Mouse (Mus musculus): Measurements from ENCODE around the gene Foxd3.
"Not testable (repeated sequence)": the region's sequence is repeated elsewhere in the genome, so short reads cannot be mapped to it uniquely, and the experiment has no call there.

Gene Foxd3

DNA sequence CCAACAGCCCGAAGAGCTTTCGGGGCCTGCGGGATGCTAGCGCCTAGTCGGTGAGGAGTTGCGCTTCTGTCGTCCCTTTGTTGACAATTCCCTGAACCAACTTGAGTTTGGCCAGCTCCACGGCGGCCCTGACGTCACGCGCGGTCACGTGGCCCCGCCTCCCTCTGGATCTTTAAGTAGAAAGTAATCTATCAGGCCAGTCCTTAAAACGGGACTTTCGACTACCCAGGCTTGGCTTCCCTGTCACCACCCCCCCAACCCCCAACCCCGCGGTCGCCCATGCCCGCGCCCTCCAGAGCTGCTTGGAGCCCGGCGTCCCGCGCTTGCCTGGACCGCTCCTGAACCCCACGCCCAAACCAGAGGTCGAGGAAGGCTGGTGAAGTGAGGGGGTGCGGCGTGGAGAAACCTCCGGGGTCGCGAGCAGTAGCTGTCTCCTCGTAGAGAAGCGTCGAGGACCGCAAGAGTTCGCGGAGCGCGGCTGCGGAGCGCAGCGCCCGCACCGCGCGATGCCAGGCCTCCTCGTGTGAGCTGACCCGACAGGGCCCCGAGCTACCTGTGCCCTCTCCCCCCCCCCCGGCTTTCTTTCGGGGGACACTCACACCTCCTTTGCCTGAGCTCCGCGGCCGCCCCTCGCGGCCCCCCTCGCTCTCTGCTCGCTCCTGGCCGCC lies at the start of gene Foxd3:
Gene Foxd3 (plus strand): TSS at position 363 of the 668 bp plus-strand sequence.
- no peak for DNase-seq (ENCODE audit: low read depth, low spot score)

DNA sequence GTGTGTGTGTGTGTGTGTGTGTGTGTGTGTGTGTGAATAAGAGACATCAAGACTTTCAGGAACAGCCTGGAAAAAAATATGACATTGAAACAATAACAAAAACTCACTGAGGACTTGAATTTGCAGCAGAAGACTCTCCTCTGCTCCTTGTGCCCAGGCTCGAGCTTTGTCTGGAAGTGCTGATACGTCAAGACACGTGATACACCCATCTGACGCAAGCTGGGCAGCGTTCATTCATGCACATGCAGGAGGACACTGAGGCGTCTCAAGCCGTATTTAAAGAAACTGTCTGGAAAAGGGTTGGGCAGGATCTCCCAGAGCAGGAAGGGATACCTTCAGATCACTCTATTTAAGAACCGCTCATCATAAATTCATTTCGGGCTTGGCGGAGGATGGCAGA lies 43.9 kb upstream of the Foxd3 start:
- DNase-seq (ENCODE audit: low read depth, low spot score) = no peak

DNA sequence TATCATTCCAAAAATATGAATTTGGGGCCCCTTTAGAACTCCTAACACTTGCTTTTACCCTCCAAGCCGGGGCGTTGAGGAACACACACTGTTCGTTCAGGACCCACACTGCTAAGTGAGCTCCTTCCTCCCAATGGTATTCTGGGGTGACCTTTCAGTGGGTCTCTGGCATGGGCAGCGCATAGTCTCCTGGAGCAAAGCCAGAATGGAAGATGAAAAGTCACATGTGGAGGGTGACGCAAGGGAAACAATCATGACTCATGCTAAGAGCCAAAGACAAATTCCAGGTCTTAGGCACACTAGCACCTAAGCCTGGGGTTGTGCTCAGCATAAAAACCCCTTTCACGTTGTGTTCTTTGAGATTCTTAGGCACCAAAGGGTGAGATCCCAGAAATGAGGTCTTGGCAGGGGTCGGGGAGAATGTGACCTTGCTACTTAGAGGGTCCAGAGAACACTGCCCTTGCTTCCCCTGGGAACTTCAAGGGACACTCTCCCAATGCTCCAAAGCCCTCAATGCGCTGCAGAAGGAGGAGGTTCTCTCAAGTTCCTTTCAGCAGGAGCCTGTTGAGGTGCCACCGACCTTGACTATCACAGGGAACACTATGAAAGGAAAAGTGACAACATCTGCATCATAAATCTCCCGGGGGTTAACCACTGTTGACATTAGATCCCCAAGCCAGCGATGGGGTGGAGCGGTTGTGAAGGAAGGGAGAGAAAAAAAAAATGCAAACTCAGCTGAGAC lies 43.3 kb upstream of the Foxd3 start:
- DNase-seq (ENCODE audit: low read depth, low spot score) = no peak

DNA sequence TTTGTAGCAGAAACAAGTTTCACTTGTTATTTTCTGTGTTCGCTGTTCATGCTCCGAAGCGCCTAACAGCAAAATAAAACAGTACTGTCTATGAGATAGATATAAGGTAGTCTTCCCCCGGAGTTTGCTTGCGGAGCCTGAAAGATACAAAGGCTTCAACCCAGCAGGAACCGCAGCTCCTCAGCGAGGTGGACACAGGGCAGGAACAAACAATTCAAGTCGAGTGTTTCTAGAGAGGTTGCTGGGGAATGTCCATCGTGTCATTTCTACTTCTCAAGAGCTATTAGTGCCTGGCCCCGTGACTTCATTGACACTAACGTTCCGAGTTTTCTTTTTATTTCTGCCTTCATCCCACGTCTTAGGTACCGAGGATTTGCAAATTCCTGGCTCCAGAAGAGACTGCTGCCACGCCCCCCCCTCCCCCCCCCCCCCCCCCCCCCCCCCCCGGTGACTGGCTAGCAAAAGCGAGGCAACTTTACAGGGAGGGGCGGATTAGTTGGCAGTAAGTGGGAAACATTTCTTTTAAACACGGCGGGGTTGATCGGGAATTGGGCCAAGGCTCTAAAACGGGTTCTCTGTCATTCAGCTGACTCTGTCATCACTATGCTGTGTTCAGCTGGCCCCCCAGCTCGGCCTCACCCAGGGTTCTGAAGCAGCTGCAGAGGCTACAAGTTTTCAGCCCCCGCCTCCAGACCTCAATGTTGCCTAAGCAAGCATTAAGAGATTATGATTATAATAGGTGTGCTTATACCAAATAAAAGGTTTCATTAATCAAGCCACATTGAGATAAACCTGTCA lies 29.9 kb upstream of the Foxd3 start:
- no peak for DNase-seq (ENCODE audit: low read depth, low spot score)

DNA sequence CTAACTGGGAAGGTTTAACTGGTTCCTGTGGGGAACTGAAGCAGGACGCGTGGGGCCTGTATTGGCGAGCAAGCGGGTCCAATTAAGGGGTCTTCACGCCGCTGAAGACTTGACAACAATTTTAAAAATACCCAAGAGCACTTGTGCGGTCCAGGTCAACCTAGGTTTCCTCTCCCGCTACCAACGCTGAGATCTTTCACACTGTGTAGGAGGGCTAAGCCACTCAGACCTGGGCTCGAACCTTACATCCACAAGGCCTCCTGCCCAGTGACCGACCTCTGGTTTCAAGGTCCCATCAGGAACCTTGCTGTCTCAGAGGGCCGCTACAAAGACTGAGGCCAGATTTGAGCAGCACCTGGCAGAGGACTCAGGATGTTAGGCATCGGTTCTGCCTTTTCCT lies 29.0 kb upstream of the Foxd3 start:
- no peak for DNase-seq (ENCODE audit: low read depth, low spot score)

DNA sequence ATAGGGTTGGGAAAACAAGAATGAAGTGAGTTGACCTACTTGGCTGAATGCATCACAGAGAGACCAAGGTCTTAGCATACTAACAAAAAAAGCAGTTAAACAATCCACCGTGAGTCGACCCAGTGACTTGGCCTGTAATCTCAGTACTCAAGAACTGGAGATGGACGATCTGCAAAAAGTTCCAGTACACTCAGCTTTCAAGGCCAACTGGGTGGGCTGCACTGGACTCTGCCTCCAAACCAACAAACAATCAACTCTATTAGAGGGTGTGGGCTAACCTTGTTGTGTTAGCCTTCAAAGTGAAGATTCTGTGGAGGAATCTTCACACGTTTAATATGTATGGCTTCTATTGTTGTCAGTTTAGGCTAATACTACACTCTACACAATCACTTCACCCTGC lies 20.1 kb upstream of the Foxd3 start:
- no peak for DNase-seq (ENCODE audit: low read depth, low spot score)

DNA sequence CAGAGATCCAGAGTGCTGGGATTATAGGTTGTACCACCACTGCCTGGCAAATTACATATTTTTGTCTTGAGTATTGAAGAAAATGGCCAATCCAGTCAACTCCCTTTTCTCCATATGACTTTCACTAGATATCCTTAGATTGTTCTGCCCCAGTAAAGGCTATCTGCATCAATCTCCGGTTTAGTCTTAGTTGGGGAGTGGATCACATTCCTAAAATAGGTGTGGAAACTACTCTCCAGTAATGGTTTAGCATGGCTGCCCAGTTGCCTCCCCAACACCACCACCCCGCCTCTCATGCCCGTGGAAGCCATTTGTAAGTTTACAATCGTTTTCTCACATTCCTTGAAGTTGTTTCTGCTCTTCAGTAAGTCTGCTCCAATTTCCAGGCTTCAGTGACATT lies 19.4 kb upstream of the Foxd3 start:
- DNase-seq (ENCODE audit: low read depth, low spot score) = no peak

DNA sequence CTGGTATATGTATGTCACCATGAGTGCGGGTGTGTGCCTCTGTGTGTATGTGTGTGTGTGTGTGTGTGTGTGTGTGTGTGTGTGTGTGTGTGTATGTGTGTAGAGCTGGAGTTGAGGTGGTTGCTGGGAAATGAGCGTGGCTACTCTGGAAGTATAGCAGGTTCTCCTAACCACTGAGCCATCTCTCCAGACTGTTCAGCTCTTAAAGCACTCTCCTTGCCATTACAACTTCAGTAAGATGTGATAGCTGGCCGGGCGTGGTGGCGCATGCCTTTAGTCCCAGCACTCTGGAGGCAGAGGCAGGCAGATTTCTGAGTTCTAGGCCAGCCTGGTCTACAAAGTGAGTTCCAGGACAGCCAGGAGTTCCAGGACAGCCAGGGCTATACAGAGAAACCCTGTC lies 15.5 kb upstream of the Foxd3 start:
- not testable (repeated sequence) for DNase-seq (ENCODE audit: low read depth, low spot score)

DNA sequence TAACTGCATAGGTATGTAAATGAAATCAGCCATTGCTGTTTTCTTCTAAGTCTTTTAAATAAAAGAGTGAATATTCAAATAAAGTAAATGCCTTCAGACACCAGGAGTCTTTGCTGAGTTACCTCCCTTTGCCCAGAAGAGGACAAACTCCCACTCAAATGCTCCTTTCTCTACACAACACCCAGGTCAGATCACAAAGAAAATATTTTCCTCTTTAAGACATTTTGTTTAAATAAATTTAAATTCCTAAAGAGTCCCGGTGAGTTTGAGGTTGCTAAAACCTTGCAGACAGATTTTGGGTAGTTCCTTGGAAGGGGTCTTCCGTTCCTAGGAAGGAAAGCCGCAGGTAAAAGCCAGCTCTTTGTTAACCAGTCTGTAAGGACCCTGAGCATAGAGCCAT lies 14.2 kb upstream of the Foxd3 start:
- no peak for DNase-seq (ENCODE audit: low read depth, low spot score)

DNA sequence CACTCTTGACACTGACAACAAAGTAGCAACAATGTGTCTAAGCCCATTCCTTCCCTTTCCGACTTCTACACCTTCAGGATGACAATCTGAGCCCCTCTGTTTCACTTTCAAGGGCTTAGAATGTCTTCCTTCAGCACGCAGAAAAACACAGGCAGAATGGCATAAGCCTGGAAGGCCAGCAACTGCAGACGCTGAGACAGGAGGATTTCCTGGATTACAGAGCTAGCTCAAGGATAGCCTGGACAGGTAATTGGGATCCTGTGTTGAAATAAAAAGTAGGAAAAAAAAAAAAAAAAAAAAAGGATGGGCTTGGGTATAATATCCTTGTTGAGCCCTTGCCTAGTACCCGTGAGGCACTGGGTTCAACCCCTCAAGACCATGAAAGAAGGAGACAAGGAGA lies 10.5 kb upstream of the Foxd3 start:
- DNase-seq (ENCODE audit: low read depth, low spot score) = no peak

DNA sequence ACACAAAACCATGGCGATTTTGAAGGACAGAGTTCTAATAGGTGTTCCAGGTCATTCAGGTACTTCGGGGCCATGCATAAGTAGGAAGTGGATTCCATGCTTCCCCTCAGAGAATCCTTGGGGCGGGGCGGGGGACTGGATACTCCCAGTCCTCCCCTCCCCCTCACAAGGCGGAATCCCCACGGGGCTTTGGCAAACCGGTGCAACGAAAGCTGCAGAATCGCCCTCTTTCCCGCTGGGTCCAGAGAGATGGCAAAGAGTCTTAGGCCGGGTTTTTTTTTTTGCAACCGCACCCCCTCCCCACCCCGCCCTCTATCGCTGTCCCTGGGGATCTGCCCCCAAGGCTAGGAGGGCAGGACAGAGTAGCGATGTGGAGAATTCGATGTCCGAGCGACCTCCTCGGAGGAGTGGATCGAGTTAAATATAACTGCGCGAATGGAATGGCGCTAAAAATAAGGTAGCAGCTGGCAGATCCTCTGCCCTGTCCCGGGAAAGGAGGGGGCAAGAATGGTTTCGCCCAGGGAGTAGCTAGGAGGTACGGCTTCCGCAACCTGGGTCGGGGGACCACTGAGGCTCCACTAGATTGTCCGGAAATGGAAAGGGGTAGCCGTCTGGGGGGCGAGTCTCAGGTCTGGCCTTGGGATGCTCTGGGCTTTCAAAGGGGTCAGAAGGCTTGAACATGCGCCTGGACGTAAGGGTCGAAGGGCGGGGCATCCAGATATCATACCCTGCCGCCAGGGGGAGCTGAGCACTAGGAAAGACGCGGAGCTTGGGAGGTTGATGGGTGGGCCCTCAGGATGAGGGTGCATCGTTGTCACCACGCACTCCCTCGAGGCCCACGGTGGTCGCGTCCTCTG lies 5.8 kb upstream of the Foxd3 start:
- DNase-seq (ENCODE audit: low read depth, low spot score) = no peak

DNA sequence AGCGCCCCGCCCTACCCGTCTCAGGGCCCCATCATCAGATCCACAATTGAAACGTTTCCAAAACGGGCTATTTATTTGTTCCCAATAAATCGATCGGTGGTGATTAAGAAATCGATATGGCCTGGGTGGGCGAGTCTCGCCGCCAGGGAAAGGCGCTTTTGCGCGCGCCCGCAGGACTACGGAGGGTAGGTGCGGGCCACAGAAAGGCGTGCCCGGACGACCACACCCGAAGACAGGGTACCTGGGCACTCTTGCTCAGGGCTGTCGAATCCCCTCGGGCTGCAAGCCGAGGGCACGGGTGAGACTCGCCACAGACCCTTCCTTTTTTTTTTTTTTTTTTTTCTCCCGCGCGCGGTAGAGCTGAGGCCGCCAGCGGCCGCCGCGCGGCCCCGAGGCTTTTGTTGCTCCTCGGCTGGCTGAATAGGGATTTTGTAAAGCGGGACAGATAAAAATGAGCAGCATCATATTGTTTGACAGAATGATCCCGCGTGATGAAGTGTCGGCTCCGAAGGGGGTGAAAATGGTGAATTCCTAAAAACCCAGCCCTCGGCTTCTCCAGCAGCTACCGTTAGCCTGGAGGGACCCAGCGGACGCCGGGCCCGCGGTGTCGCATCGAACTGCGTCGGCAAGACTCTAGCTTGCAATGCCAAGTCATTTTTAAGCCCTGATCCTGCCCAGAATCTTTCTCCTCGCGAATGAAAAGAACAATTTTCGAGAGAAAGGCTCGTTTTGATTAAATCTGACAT lies 5.0 kb upstream of the Foxd3 start:
- no peak for DNase-seq (ENCODE audit: low read depth, low spot score)

DNA sequence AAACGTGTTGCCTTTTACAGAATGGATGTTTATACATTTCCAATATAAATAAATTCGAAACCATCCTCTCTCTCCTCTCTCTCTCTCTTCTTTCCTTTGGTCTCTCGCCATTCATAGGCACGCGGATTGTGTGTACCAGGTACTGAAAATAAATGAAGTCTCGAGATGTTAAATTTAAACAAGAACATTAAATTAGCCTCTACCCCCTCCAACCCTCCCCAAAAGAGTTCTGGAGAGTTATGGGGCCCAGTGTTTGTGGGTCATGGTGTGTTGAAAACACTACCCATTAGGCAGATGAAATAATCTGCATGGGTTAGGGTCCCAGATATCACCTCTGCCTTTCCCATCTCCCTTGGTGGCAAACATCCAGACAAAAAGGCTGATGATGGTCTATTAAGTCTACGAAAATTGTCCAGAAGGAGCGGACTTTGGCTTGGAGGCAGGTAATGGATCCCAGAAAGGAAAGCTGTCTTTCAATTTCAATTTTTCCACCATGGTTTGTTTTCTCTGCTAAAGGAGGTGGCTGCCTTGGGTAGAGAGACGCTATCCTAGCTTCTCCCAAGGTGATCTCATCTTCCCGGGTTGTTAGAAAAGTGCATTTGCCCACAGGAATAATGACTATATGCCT lies 4.2 kb upstream of the Foxd3 start:
- DNase-seq (ENCODE audit: low read depth, low spot score) = no peak

DNA sequence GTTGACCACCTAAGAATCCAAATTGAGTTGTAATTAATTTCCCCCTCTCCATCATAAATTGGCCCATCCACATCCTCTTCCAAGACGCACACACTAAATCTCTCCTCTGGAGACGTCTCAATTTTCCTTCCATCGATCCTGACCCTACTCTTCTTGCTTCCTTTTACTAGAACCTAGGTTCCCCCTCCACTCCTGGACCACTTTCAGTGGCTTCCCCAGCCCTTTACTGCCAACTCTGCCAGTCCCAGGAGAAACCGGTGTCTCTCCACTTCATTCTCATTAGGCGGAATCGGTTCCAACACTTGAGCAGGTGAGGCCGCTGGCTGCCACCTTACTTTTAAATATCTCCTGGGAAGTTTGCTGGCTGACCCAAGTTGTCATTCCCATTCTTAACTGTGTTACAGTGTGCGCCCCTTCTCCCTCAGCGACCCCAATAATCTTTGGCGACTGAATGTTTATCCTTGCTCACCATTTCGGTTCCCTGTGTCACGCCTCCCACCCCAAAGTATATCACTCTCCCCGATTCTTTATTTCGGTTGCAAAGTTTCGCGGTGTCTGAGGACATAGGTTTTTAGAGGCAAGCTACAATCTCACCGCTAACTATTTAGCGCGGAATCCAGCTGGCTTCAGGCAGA lies 3.4 kb upstream of the Foxd3 start:
- no peak for DNase-seq (ENCODE audit: low read depth, low spot score)

DNA sequence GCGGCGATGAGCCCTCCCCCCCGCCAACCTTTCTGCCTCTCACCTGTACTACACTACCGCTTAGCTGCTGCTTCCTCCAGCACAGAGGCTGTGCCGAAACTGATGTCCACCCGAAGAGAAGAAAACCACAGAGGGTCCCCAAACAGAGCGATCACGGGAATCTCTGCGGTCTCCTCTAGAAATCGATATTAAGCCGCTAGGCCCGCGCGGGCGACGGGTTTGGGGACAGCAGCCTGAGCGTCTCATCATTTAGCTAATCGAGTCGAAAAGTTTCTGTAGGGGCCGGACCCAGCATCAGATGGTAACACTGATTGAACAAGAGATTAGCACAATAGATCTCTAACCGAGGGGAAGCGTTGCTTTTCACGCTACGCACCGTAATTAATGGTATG lies 2.9 kb upstream of the Foxd3 start:
- DNase-seq (ENCODE audit: low read depth, low spot score) = no peak

DNA sequence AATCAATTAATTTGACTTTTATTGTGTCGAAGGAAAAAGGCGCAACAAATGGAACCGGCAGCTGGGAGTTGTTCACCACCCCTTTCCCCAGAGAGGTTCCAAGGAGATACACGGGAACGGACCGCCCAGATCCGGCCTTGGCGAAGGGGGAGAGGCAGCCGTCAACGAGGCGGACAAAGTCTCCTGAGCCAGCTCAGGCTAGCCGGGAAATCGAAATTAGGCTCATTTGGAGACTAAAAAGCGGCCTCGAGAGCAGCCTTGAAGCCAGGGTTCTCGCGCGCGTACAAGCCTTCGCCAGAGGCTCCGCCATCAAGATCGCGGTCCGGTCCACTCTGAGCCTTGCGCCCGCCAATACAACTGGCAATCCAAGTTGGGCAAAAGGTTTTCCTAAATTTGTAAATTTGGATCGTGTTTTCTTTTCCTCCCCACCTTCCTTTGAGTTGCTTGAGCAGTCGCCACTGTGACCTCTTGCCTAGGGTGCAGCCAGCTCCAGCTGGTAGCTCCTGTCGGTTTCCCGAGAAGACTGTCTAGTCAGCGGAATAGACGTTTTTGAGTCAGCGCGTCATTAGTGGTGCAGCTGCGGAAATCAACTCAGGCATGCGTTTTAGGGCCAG lies 2.4 kb upstream of the Foxd3 start:
- no peak for DNase-seq (ENCODE audit: low read depth, low spot score)

DNA sequence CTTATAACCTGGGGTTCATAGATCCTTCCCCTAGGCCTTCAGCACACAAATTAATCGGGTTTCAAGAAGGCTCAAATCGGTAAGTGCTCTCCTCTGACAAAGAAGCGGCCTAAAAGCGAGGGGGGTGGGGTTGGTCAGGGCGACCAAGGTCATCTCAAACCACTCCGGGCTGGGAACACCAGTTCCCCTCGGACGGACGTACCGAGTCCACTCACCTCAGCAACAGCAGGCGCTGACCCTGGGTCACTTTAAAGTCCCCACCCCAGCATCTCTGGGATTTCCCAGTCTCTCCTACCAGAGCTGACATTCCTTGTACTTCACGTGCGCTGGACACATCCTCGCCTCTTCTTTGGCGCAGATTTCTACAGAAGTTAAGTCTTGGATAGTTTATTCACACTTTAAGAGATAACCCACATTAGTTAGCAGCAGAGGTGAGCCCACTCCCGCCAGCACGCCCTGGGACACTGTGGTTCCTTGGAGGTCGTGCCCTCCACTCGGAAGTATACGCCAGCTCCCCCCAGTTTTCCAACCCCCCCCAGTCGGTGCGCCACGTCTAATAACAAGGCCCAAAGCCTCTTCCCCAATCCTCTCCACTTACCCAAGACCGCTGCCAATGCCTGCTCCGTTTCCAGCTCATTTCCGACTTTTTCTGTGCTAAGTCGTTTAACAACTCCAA lies 1.3 kb upstream of the Foxd3 start:
- DNase-seq (ENCODE audit: low read depth, low spot score) = no peak

DNA sequence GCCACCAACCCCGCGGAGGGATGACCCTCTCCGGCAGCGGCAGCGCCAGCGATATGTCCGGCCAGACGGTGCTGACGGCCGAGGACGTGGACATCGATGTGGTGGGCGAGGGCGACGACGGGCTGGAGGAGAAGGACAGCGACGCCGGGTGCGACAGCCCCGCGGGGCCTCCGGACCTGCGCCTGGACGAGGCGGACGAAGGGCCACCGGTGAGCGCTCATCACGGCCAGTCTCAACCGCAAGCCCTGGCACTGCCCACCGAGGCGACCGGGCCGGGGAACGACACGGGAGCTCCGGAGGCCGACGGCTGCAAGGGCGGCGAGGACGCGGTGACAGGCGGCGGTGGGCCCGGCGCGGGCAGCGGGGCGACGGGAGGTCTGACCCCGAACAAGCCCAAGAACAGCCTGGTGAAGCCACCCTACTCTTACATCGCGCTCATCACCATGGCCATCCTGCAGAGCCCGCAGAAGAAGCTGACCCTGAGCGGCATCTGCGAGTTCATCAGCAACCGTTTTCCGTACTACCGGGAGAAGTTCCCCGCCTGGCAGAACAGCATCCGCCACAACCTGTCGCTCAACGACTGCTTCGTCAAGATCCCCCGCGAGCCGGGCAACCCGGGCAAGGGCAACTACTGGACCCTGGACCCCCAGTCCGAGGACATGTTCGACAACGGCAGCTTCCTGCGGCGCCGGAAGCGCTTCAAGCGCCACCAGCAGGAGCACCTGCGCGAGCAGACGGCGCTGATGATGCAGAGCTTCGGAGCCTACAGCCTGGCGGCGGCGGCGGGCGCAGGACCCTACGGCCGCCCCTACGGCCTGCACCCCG lies 718 bp downstream of the Foxd3 start:
- no peak for DNase-seq (ENCODE audit: low read depth, low spot score)
